Mouse (Mus musculus) lung, embryonic 16.5 days (tissue): ENCODE data around the gene Snapc4. TPM values are rescaled to one million over a fixed set of nuclear protein-coding genes. Genes with fewer than 3 reads are reported as not detected.

ENCODE experiments used
- ATAC-seq: fragments of 200-750 bp; cut with Nextera tagmentation; 2 replicates; pipeline ENCODE4 v1.8.0; 2017; ENCODE audit warnings: low read depth, mild to moderate bottlenecking, moderate library complexity
- H3K27ac ChIP-seq: fragments of 300-500 bp; sonication (generic); 2 replicates; pipeline ENCODE4 v1.5.1; 2014; ENCODE audit warnings: mild to moderate bottlenecking, control low read depth, low read length
- H3K27me3 ChIP-seq: fragments of 300-500 bp; sonication (generic); 2 replicates; pipeline ENCODE4 v1.6.1; 2014; ENCODE audit warnings: low read depth, low read length, mixed read lengths; ENCODE audit not compliant: control insufficient read depth, insufficient read depth
- H3K36me3 ChIP-seq: fragments of 300-500 bp; sonication (generic); 2 replicates; pipeline ENCODE4 v1.6.1; 2014; ENCODE audit warnings: low read length; ENCODE audit not compliant: control insufficient read depth, insufficient read depth
- H3K4me1 ChIP-seq: fragments of 300-500 bp; sonication (generic); replicated peaks from 2 replicates; pipeline ENCODE4 v1.6.1; 2014; ENCODE audit warnings: low read length, mixed read lengths; ENCODE audit not compliant: control insufficient read depth, insufficient read depth
- H3K4me2 ChIP-seq: fragments of 300-500 bp; sonication (generic); 2 replicates; pipeline ENCODE4 v1.6.1; 2014; ENCODE audit warnings: low read depth, low read length, control low read depth
- H3K4me3 ChIP-seq: fragments of 300-500 bp; sonication (generic); 2 replicates; pipeline ENCODE4 v1.5.1; 2014; ENCODE audit warnings: mild to moderate bottlenecking, low read length, control low read depth
- H3K9ac ChIP-seq: fragments of 300-500 bp; sonication (generic); 2 replicates; pipeline ENCODE4 v1.6.1; 2014; ENCODE audit warnings: low read length, control low read depth
- H3K9me3 ChIP-seq: fragments of 300-500 bp; sonication (generic); 2 replicates; pipeline ENCODE4 v1.6.1; 2016; ENCODE audit warnings: low read length; ENCODE audit not compliant: control insufficient read depth
- WGBS: fragments of 180-500 bp; shearing (Covaris S2); extraction: QIAGEN DNeasy Blood & Tissue Kit; methylation state at CpG from one replicate; pipeline ENCODE4 v1.1.7; 2014; 5-methylcytosine and 5-hydroxymethylcytosine counted together
- polyA plus RNA-seq: library from polyadenylated mRNA; unstranded; fragments of >200 nt; fragmentation: Nextera tagmentation; extraction: Ambion mirVana; gene quantifications from 2 replicates; pipeline ENCODE4 v1.2.1, GENCODE M21; 2015

Snapc4 gene
- polyA plus RNA-seq, 1 experiment from 2014 or later = 25.6 TPM

DNA sequence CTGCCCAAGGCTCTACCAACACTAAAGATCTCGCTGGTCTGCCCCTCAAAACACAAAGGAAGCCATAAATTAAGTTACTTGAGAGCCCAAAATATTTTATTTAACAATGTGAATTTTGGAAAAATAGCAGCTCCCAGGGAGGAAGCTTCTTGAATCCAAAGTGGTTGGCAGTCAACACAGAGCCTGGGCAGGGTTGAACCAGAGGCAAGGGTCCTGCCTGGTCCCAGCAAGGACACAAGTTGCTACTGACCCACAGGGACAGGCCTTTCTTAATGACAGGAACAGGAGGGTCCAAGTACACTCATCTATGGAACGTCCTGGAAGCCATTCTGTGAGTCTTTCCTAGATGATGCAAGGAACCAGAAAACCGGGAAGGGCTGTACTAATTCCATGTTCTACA, 28.9 kb upstream of the Snapc4 start:
- H3K4me2 ChIP-seq = peak overlapping the region; percentile 73
- no peak for ATAC-seq
- peaks cover 26% of the 10 kb centered on the region for H3K4me1 ChIP-seq
- WGBS = 53% methylated on average over 3 of the region's 3 CpGs
- peak overlapping the region; percentile 98; the same call in 1 of the 2 replicates for H3K9ac ChIP-seq
- H3K4me3 ChIP-seq = peak overlapping the region; percentile 98
- peaks cover 19% of the 10 kb centered on the region for H3K36me3 ChIP-seq
- no peaks in the 10 kb centered on the region for H3K27me3 ChIP-seq
- no peak overlapping the region for H3K27ac ChIP-seq
- H3K9me3 ChIP-seq = no peaks in the 10 kb centered on the region

GRCm38 (mm10) chr2:26408515-26409356, 28.3 kb upstream of the Snapc4 start, which contains the start of gene Inpp5e:
Gene Inpp5e (minus strand): TSS chr2:26409203.
- Histone ChIP-seq H3K9ac (peak within 1 kb of the TSS; percentile 98), H3K36me3 (peaks cover 14% of the 10 kb centered on the region), H3K27me3 (no peaks in the 10 kb centered on the region), H3K4me3 (peak within 1 kb of the TSS; percentile 98), H3K4me2 (peak within 1 kb of the TSS; percentile 73), H3K27ac (peak within 1 kb of the TSS; percentile 80), H3K9me3 (no peaks in the 10 kb centered on the region), H3K4me1 (peaks cover 26% of the 10 kb centered on the region)
- peak; percentile 97 for ATAC-seq
- under 1% methylated on average over 57 of the region's 57 CpGs for WGBS

DNA sequence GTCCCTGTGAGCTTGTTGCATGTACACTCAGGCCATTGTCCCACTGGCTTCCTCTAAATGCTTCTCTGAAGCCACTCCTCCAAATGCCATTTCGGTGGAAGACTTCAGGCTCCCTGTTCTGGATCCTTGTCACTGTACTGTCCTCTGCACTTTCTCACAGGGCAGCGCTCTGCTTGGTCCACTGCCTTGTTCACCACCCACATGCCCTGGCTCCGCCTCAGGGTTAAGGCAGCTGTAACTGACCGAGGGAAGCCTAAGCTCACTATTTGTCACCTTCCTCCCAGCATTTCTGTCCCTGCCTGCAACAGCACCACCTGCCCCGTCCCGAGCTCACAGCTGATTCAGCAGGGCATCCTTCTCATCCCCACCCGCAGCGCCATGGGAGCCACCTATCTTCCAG, 22.9 kb upstream of the Snapc4 start:
- Histone ChIP-seq H3K4me3 (no peak overlapping the region), H3K36me3 (peaks cover 22% of the 10 kb centered on the region), H3K27me3 (no peaks in the 10 kb centered on the region), H3K4me1 (peaks cover 17% of the 10 kb centered on the region), H3K9me3 (no peaks in the 10 kb centered on the region), H3K27ac (no peak overlapping the region), H3K4me2 (no peak overlapping the region), H3K9ac (no peak overlapping the region)
- ATAC-seq = no peak
- whole genome bisulfite sequencing = 70% methylated on average over 8 of the region's 8 CpGs

GRCm38 (mm10) chr2:26402265-26402664, 21.8 kb upstream of the Snapc4 start:
- no peak overlapping the region for H3K9ac ChIP-seq
- H3K27me3 ChIP-seq = no peaks in the 10 kb centered on the region
- H3K9me3 ChIP-seq = no peaks in the 10 kb centered on the region
- no peak overlapping the region for H3K4me3 ChIP-seq
- peaks cover 31% of the 10 kb centered on the region for H3K36me3 ChIP-seq
- no peak overlapping the region for H3K4me2 ChIP-seq
- H3K4me1 ChIP-seq = peaks cover 7% of the 10 kb centered on the region
- H3K27ac ChIP-seq = no peak overlapping the region
- no peak for ATAC-seq
- WGBS = 84% methylated on average over 1 of the region's 1 CpGs

- Histone ChIP-seq H3K27ac (no peak overlapping the region), H3K9ac (no peak overlapping the region), H3K4me3 (no peak overlapping the region), H3K4me2 (no peak overlapping the region), H3K27me3 (no peaks in the 10 kb centered on the region), H3K4me1 (no peaks in the 10 kb centered on the region; the same call in 1 of the 2 replicates), H3K36me3 (peaks cover 43% of the 10 kb centered on the region), H3K9me3 (no peaks in the 10 kb centered on the region)
- ATAC-seq = no peak
- 79% methylated on average over 4 of the region's 4 CpGs for WGBS
Observed at GRCm38 (mm10) chr2:26401023-26401422, 20.6 kb upstream of the Snapc4 start.

- Histone ChIP-seq H3K4me3 (no peak overlapping the region), H3K36me3 (peaks cover 50% of the 10 kb centered on the region), H3K4me1 (no peaks in the 10 kb centered on the region), H3K9ac (no peak overlapping the region), H3K27me3 (no peaks in the 10 kb centered on the region), H3K27ac (no peak overlapping the region), H3K4me2 (no peak overlapping the region), H3K9me3 (no peaks in the 10 kb centered on the region)
- ATAC-seq = no peak
- 79% methylated on average over 5 of the region's 5 CpGs for WGBS
Observed at GRCm38 (mm10) chr2:26400296-26400695, 19.8 kb upstream of the Snapc4 start.

GRCm38 (mm10) chr2:26399647-26400046, 19.2 kb upstream of the Snapc4 start:
- no peak overlapping the region for H3K9ac ChIP-seq
- peaks cover 55% of the 10 kb centered on the region for H3K36me3 ChIP-seq
- H3K4me1 ChIP-seq = no peaks in the 10 kb centered on the region
- WGBS = 66% methylated on average over 5 of the region's 5 CpGs
- ATAC-seq = 0 out of 2 replicates have a peak, but pooled peaks have one; percentile 12
- H3K4me2 ChIP-seq = no peak overlapping the region
- H3K27me3 ChIP-seq = no peaks in the 10 kb centered on the region
- no peak overlapping the region for H3K27ac ChIP-seq
- no peaks in the 10 kb centered on the region for H3K9me3 ChIP-seq
- no peak overlapping the region for H3K4me3 ChIP-seq

DNA sequence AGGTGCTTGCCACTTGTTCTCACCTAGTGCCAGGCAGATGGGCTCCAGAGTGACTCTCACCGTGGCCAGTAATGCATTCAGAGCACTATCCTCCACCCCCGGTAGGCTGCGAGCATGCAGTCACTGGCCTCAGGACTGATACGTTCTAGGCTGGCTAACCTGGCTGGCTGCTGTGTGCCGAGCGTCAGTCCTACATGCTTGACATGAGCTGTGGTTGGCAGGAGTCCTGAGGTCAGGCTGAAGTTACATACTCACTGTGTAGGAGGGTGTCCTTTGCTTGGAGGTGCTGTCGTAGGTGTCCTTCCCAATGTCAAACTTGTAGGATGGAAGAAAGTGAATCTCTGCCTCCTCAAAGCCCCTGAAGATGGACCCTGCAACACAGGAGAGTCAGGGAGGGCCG, 18.5 kb upstream of the Snapc4 start:
- Histone ChIP-seq H3K36me3 (peaks cover 61% of the 10 kb centered on the region), H3K4me2 (no peak overlapping the region), H3K27me3 (no peaks in the 10 kb centered on the region), H3K4me3 (no peak overlapping the region), H3K9me3 (no peaks in the 10 kb centered on the region), H3K9ac (no peak overlapping the region), H3K27ac (no peak overlapping the region), H3K4me1 (no peaks in the 10 kb centered on the region)
- no peak for ATAC-seq
- WGBS = 78% methylated on average over 8 of the region's 8 CpGs

DNA sequence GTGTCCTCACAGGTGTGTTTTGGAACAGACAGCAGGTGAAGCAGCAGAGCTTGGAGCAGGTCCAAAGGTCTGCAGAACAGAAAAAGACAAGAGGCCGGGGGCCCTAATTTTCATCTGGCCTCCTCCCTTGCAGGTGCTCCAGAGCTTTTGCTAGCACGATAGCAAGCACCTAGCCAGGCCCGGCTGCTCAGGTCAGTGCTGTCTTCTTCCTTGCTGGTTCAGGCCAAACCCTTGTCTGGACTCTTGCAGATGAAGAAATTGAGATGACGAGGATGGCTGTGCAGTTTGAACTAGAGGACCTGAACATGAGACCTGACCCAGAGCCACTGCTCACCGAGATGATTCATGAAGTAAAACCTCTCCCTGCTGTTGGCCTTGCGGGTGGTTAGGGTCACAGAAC, 11.2 kb upstream of the Snapc4 start:
- Histone ChIP-seq H3K4me1 (peaks cover 15% of the 10 kb centered on the region), H3K9ac (no peak overlapping the region), H3K4me3 (no peak overlapping the region), H3K4me2 (no peak overlapping the region), H3K36me3 (peaks cover 53% of the 10 kb centered on the region), H3K27me3 (no peaks in the 10 kb centered on the region), H3K27ac (no peak overlapping the region), H3K9me3 (no peaks in the 10 kb centered on the region)
- WGBS = 91% methylated on average over 6 of the region's 6 CpGs
- no peak for ATAC-seq
